Mouse (Mus musculus) layer of hippocampus, adult 2 months (tissue): ENCODE results near the gene Kif17. TPM values are rescaled to one million over a fixed set of nuclear protein-coding genes. Genes with fewer than 3 reads are reported as not detected.
A peak's percentile ranks its signal among the peaks of the same experiment; 100 is the strongest.

ENCODE experiments used
- DNase-seq, 2 experiments: peaks; one replicate each; pipeline ENCODE4 v3.0.0; 2022; ENCODE audit warnings: low spot score in 2 of 2
- H3K27ac ChIP-seq: fragments of 200-600 bp; 2 replicates; pipeline ENCODE4 v1.8.1; 2022
- H3K4me3 ChIP-seq: fragments of 200-600 bp; 2 replicates; pipeline ENCODE4 v1.8.1; 2022; ENCODE audit warnings: mild to moderate bottlenecking
- CTCF ChIP-seq: fragments of 200-600 bp; conservative IDR thresholded peaks from 2 replicates; pipeline ENCODE4 v1.8.1; 2022; ENCODE audit warnings: antibody characterized with exemption, mild to moderate bottlenecking, moderate library complexity
- total RNA-seq, 2 experiments: library from RNA; stranded (reverse); gene quantifications; 2 replicates each; pipeline ENCODE4 v1.2.3; 2021

The Kif17 gene
- total RNA-seq, 2 experiments from 2014 or later, result 22.0 to 22.3 TPM

DNA sequence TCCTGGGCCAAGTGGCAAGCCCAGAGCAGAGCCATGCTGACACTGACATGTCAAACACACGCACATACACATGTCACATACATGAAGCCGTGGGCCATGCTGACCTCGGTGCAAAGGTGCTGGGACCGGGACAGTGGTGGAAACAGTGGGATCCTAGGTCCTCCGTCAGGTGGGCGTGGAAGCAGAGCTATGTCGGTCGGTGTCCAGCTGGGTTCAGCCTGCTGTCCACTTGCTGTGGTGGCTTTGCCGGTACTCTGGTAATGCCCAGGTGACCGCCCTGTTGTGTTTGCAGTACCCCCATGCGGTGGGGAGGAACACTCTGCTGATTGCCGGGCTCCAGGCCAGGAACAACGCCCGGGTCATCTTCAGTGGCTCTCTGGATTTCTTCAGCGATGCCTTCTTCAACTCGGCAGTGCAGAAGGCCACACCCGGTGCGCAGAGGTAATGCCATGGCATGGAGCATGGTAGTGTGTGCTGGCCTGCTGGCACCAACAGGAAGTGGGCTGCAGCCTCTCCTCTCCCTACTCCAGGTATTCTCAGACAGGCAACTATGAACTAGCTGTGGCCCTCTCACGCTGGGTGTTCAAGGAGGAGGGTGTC lies 60.2 kb downstream of the Kif17 start:
- no peak for TF ChIP-seq CTCF
- no peak for DNase-seq
- H3K4me3 ChIP-seq, result no peak overlapping the region

DNA sequence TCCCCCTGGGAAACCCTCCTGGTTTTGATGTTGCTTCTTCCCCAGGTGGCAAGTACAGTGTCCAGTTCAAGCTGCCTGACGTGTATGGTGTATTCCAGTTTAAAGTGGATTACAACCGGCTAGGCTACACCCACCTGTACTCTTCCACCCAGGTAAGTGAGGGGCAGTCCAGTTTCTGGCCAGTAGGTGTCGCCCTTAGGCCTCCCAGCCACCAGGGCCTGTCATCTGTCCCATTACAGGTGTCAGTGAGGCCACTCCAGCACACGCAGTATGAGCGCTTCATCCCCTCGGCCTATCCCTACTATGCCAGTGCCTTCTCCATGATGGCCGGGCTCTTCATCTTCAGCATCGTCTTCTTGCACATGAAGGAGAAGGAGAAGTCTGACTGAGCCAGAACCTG lies 61.4 kb downstream of the Kif17 start:
- TF ChIP-seq CTCF, result peak; percentile 85
- Histone ChIP-seq H3K27ac (no peak overlapping the region), H3K4me3 (no peak overlapping the region)
- peak in 1 of 2 experiments; percentile 61 for DNase-seq

More for the DNA sequence above, 60.2 kb downstream of the Kif17 start:
- H3K27ac ChIP-seq, result no peak overlapping the region

DNA sequence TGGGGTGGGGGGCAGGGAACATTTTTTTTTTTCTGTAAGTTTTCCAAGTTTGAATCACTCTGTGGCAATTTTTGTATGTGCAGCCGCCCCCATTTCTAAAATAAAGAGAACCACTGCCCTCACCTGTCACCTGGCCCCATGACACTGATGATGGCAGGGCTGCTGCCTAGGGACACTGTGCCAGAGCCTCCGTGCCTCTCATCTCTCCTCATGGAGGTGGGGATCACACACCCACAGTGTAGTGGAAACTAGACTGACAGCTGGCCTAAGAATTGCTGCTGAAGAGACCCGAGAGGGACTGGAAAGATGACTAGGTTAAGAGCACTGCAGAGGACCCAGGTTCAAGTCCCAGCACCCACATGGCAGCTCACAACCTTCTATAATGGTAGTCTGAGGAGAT lies 61.9 kb downstream of the Kif17 start:
- Histone ChIP-seq H3K4me3 (no peak overlapping the region), H3K27ac (no peak overlapping the region)
- no peak for DNase-seq
- no peak for TF ChIP-seq CTCF

DNA sequence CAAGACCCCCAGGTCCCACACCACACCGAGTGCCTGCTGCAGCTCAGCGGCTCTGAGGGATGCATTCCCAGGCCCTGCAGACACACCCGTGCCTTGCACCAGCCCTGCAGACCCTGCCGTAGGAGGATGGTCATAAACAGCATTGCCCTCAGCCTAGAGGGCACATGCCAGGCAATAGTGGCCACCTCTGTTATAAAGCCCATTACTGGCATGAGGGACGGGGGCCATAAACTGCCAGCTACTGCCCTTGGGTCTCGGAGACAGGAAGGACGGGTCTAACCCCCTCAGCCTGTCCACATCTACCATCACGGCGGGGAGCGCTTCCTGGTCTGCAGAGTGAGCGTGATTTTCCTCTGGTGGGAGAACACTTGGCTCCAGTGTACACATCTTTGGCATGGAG lies 62.8 kb downstream of the Kif17 start:
- Histone ChIP-seq H3K27ac (no peak overlapping the region), H3K4me3 (no peak overlapping the region)
- no peak for TF ChIP-seq CTCF
- DNase-seq, result no peak

DNA sequence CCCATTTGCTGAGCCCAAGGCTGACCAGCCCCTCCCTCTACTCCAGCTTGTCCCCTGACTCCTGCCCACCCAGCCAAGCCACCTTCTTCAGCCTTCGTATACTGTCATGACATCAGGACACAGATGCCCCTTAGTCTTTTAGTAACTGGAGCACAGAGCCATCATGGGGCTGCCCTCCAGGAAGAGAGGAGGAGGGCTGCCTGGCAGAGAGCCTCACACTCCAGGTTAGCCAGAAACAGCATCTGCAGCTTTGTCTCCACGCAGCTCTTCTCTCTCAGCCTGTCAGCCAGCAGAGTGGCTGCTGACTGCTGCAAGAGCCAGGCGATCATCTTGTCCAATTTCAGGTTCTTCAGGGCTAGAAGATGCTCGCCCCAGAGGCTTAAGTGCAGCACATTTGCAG lies 63.6 kb downstream of the Kif17 start:
- H3K4me3 ChIP-seq, result no peak overlapping the region
- DNase-seq, result no peak
- TF ChIP-seq CTCF, result no peak
- 0 out of 2 replicates have a peak overlapping the region, but pooled peaks have one; percentile 1 for H3K27ac ChIP-seq

DNA sequence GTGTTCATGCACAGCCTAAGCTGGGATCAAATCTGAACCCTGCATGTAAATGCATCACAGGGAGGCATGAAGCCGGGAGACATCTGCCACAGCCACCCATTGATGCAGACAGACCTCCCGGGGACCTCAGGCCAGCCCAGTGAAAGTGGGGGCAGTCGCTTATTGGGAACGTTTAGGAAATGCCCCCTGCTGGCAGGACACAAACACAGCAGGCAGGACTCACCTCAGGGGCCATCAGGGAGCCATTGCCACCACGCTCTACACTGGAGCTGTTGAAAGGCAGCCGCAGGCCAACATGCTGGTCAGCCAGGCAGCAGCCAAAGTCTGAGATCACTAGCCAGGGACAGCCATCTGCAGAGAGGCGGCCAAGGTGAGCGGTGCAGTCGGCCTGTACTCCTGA lies 65.5 kb downstream of the Kif17 start:
- TF ChIP-seq CTCF, result peak; percentile 71
- no peak overlapping the region for H3K27ac ChIP-seq
- DNase-seq, result no peak
- no peak overlapping the region for H3K4me3 ChIP-seq

DNA sequence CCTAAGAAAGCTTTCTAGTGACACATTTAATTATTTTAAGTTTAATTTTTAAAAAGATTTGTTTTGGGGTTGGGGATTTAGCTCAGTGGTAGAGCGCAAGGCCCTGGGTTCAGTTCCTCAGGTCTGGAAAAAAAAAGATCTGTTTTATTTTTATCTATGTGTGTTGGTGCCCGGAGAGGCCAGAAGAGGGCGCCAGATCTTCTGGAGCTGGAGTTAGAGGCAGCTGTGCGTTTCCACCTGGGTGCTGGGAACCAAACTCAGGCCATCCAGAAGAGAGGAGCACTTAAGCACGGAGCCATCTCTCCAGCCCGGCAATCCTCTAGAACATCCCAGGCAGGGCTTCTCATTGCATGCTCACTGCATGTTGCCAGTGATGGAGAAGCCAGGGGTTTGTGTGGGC lies 66.1 kb downstream of the Kif17 start:
- no peak for DNase-seq
- H3K4me3 ChIP-seq, result no peak overlapping the region
- peak; percentile 47 for TF ChIP-seq CTCF
- H3K27ac ChIP-seq, result no peak overlapping the region

DNA sequence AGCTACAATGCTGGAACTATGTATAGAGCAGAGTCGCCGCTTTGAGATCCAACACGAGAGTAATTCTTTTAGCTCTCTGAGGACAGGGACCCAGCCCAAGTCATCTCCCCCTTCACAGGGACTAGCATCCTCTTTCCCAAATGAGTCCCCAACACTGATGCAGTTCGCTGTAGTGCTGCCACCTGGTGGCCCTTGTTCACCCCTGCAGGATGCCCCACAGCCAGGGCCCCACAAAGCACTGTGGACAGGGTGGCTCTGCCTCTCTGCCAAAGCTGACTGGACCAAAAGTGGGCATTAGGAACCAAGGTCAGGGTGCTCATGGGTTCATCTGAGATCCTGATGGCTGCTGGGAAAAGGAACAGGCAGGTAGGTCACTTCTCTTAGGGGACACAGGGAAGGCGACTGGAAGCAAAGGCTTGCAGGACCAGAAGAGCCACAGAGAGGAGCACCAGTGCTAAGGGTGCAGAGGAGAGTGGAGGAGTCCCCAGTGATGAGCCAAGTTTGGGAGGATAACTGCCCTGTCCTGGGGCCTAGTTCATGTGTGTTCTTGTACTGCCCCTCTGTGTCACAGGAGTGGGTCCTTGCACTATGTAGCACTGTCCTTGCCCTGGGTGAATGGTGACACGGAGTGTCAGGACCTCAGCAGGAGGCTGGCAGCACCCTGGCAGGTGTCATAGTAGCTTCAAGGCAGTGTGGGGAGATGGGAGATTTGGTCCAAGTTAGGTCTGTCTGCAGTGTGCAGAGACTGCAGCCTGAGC lies 68.5 kb downstream of the Kif17 start:
- peak in 1 of 2 experiments; percentile 76 for DNase-seq
- Histone ChIP-seq H3K4me3 (no peak overlapping the region), H3K27ac (no peak overlapping the region; the same call in 1 of the 2 replicates)
- TF ChIP-seq CTCF, result peak; percentile 91

DNA sequence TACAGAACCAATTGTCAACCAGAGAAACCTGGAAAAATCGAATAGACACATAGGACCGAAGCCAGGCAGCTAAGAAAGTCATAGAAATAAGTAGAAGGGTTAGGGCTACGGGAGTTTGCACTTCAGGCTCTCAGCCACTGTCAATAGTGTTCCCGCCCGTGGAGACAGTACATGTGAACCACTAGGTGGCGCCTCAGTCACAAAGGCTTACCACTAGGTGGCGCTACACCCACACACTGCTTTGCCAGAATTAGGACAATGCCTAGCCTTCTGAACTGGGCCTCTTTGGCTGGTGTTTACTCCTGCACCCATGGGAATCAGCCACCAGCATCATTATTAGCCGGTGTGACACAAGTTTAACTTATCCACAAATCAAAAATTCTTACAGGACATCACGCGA lies 69.3 kb downstream of the Kif17 start:
- Histone ChIP-seq H3K4me3 (no peak overlapping the region), H3K27ac (peak overlapping the region; percentile 28; the same call in 1 of the 2 replicates)
- DNase-seq, result peak; percentile 77 to 88
- peak; percentile 100 for TF ChIP-seq CTCF

DNA sequence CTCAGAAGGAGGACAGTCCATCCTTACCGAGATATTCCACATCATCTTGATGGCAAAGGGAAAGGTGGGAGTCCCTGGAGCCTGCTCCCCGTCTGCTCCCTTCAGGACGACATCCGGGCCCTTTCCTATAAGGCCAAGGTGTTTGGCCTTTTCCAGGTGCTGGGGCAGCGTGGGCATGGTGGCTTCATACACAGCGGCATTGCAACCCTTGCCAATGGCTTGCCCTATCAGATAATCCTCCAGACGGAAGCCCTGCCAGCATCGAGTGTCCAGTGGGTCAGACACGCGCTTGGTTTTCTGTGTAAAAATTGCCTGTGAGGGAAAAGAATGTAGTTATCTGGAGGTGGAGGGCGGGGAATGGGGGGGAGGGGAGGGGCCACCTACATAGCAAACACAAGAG lies 70.5 kb downstream of the Kif17 start:
- Histone ChIP-seq H3K27ac (no peak overlapping the region), H3K4me3 (no peak overlapping the region)
- no peak for DNase-seq
- TF ChIP-seq CTCF, result no peak

DNA sequence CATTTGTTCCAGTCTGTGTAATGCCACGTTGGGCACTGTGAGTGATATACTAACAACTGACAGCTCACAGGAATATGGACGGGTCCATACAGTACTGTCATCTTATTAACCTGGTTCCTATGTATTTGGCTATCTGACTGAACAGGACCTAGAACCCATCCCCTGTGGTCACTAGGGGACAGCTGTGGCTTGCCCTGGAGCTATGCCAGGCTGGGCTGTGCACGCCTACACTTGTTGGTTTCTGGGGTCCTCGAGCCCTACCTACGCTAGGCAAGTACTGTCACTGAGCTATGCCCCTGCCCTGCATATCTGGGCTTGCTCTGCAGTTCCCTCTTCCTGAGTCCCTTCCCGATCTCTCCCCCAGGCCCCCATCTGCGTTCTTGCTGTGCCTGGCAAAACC lies 71.3 kb downstream of the Kif17 start:
- H3K4me3 ChIP-seq, result no peak overlapping the region
- H3K27ac ChIP-seq, result no peak overlapping the region
- no peak for DNase-seq
- no peak for TF ChIP-seq CTCF

DNA sequence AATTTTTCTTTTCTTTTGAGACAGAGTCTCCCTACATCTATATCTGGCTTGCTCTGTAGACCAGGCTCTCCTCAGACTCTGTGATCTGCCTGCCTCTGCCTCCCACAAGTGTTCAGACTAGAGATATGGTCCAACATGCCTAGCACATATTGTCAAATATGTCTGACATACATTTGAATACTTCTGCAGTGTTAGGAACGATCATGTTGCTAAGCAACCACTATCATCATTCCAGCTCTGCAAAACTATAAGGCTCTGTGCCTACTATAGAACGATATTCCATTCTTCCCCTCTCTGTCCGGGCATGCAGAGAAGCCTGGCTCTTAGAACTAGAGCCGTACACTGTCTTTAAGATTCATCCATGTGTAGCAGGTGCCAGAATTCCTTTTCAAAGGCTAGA lies 72.5 kb downstream of the Kif17 start:
- Histone ChIP-seq H3K4me3 (no peak overlapping the region), H3K27ac (peak overlapping the region; percentile 58; the same call in 1 of the 2 replicates)
- DNase-seq, result no peak
- TF ChIP-seq CTCF, result no peak

DNA sequence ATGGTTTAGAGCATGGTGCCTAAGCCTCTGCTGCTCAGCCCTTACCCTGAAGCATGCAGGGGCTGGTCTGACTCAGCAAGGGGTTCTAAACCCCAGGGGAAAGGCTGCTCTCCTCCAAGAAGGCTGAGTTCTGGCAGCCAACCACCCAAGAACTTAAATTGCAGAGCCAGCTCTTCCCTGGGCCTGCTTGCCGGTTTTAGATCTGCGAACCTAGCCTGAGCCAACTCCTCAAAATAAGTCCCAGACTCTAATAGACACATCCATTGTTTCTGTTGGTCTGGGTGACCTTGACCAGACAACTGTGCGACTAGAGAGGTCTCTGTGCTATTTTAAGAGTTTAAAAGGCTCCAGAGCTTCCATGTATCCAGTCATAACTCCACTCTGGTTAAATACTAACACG lies 73.5 kb downstream of the Kif17 start:
- DNase-seq, result no peak
- no peak for TF ChIP-seq CTCF
- no peak overlapping the region for H3K4me3 ChIP-seq
- H3K27ac ChIP-seq, result peak overlapping the region; percentile 58

DNA sequence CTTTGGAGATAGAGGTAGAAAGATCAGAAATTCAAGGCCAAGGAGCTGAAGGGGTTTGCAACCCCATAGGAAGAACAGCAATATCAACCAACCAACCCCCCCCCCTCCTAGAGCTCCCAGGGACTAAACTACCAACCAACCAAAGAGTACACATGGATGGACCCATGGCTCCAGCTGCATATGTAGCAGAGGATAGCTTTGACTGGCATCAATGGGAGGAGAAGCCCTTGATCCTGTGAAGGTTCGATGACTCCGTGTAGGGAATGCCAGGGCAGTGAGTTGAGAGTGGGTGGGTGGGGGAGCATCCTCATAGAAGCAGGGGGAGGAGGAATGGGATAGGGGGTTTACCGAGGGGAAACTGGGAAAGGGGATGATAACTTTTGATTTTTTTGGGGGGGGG lies 74.2 kb downstream of the Kif17 start:
- H3K4me3 ChIP-seq, result no peak overlapping the region
- DNase-seq, result no peak
- no peak for TF ChIP-seq CTCF
- peak overlapping the region; percentile 58 for H3K27ac ChIP-seq
